Mouse (Mus musculus): Measurements from ENCODE around the gene Fam160b1.

DNA sequence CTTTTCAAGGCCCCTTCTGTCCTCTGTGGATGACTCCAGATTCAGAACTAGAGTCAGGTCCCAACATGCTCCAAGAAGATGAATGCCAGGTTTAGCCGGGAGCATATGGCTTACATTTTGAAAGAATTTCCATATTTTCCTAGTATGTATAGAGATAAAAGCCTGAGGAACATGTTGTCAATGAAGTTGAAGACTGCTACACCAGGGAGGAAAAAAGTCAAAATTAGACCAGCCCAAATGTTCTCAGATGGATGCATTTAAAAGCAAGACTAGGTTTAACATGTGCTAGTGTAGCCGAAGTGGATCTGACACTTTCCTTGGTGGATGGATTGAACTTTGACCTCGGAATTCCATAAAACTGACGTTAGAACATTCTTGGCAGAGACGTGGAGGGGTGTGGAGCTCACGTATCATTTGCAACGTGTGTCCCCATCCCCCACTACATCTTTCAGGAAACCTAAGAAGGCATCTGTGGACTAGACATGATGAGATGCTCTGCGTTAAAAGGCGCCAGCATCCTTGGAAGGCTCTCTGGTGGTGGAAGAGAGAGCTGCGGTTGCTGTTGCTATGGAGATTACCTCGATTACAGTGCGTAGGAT is 8.0 kb upstream of the Fam160b1 start:
- TF ChIP-seq POLR2A (IDR thresholded peaks at IDR 0.05; ENCODE audit: insufficient read depth, low read depth, low read length): no peak
- no peak for TF ChIP-seq CTCF (IDR thresholded peaks at IDR 0.05; ENCODE audit: insufficient read depth, low read depth, low read length)
